Mouse (Mus musculus): ENCODE data around the gene Spta1.

DNA sequence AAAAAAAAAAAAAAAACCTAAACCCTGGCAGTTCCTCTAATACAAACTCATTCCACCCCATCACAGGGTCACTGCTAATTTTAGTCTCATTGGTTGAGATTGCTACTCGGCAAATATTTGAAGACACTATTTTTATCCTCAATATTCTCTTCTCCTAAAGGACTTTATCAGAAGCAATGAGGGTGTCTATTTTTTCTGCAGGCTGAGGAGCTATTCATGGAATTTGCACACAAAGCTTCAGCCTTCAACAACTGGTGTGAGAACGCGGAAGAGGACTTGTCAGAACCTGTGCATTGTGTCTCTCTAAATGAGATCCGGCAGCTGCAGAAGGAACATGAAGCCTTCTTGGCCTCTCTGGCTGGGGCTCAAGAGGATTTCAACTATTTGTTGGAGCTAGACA, 67.3 kb downstream of the Spta1 start:
- TF ChIP-seq MAX (IDR thresholded peaks at IDR 0.05; ENCODE audit: low read depth) (no peak), POLR2A (IDR thresholded peaks at IDR 0.05; ENCODE audit: insufficient read length, low read depth) (no peak), REST (IDR thresholded peaks at IDR 0.05; ENCODE audit: insufficient read depth, insufficient read length) (no peak), CEBPB (IDR thresholded peaks at IDR 0.05; ENCODE audit: insufficient read depth, poor library complexity, severe bottlenecking) (no peak), E2F4 (IDR thresholded peaks at IDR 0.05; ENCODE audit: insufficient read depth) (no peak), MYOD1 (IDR thresholded peaks at IDR 0.05; ENCODE audit: control insufficient read depth in 1 of 3, insufficient read length in 2 of 3, low read depth in 2 of 3) (no peak), SRF (IDR thresholded peaks at IDR 0.05; ENCODE audit: control insufficient read depth, insufficient read length, low read depth) (no peak), TCF3 (IDR thresholded peaks at IDR 0.05; ENCODE audit: insufficient read length, low read depth) (no peak), MYOG (IDR thresholded peaks at IDR 0.05; ENCODE audit: control insufficient read depth in 1 of 3, insufficient read depth in 1 of 3, insufficient read length in 2 of 3, low read depth in 2 of 3) (no peak)
